Mouse (Mus musculus) left cerebral cortex, postnatal 36 days (tissue): ENCODE measurements around the gene Nt5c. TPM values are rescaled to one million over a fixed set of nuclear protein-coding genes. Genes with fewer than 3 reads are reported as not detected.
"Not testable (repeated sequence)": the region's sequence is repeated elsewhere in the genome, so short reads cannot be mapped to it uniquely, and the experiment has no call there.

ENCODE experiments used
- DNase-seq, 2 experiments: peaks; one replicate each; pipeline ENCODE4 v3.0.0; 2021 to 2022; ENCODE audit warnings: low spot score in 2 of 2, mixed read lengths in 1 of 2
- intact Hi-C: fragments of 180-260 bp; cut with DNase I; formaldehyde crosslinking; loops from one replicate; pipeline ENCODE4 v1.15.1; 2025
- total RNA-seq, 2 experiments: library from RNA; stranded (reverse); gene quantifications; 2 replicates each; pipeline ENCODE4 v1.2.3; 2021

The Nt5c gene
- total RNA-seq, 2 experiments from 2014 or later = 61.0 to 69.8 TPM

DNA sequence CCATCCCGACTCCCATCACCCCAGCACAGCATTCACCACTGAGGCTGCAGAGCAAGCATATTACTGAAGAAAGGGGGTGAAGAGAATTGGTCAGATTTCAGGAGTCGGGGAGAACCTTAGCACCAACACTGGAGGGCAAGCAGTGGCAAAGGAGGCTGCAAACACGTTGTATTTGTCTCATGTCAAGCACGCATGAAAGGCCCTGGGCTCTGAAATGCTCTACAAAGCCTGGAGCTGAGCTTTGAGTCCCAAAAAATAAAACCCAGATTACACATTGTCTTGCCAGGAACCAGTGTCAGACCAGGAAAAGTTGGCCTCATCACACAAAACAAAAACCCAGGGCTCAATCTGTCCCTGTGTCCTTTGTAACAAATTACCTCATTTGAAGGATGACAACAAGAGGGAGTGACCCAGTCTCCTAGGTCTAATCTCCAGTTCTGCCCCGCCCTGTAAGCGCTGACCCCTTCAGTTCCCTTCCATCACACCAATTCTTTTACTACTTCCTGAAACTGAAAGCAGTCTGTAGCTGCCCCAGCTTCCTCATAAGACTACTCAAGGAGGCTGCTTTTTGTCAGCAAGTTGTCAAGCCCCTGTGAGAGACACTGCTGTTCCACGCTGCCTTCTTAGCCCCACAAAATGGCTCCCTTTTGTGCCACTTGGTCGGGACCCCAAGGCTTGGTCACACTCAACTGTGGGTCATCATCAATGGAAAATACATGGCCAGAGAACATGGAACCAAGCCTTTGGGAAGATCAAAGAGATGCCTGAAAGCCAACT, 20.9 kb upstream of the Nt5c start:
- DNase-seq = no peak
- intact Hi-C loops = no loop called here

DNA sequence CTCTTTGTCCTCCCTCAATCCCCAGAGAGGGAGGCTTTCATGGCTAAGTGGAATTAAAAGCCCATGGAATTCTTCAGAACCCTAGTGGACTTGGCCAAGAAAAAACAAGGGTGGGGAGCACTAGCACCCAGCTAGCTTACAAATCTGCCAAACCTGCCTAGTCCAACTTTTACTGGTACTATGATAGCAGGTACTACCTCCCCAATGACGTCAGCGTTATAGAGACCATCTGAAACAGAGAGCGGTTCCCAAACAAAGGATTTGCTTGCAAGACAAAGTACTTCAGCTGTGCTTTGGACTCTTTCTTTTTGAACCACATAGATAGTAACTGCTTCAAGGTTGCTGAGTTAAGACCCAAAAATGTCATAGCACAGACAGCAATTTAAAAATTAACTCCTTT, 20.3 kb upstream of the Nt5c start:
- intact Hi-C loops = no loop called here
- DNase-seq = no peak

GRCm38 (mm10) chr11:115511121-115511520, 19.5 kb upstream of the Nt5c start:
- DNase-seq = no peak
- intact Hi-C loops = no loop called here

- intact Hi-C loops = no loop called here
- no peak for DNase-seq
These were observed 18.8 kb upstream of the Nt5c start for GRCm38 (mm10) chr11:115510507-115510888.

GRCm38 (mm10) chr11:115509773-115510506, 18.3 kb upstream of the Nt5c start:
- no peak for DNase-seq
- intact Hi-C loops = no loop called here

GRCm38 (mm10) chr11:115508061-115508460, 16.4 kb upstream of the Nt5c start:
- no peak for DNase-seq
- intact Hi-C loops = no loop called here

GRCm38 (mm10) chr11:115506586-115506985, 14.9 kb upstream of the Nt5c start:
- no peak for DNase-seq
- intact Hi-C loops = no loop called here

GRCm38 (mm10) chr11:115502636-115503035, 11.0 kb upstream of the Nt5c start:
- intact Hi-C loops = no loop called here
- DNase-seq = no peak

GRCm38 (mm10) chr11:115496559-115496958, 4.9 kb upstream of the Nt5c start:
- intact Hi-C loops, DNase-seq: not testable (repeated sequence)

DNA sequence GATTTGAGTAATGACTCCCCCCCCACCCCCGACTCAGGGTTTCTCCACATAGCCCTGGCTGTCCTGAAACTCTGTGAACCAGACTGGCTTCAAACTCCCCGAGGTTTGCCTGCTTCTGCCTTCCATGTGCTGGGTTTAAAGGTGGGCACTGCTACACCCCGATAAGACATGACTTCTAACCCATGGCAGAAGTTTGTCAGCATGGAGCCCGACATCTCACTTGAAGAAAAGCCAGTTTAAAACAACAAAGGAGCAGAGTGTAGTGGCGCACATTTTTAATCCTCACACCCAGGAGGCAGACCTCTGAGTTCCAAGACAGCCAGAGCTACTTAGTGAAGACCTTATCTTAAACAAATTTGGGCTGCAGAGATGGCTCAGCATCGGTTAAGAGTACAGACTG, 725 bp upstream of the Nt5c start:
- DNase-seq = no peak

GRCm38 (mm10) chr11:115490441-115491355, 964 bp downstream of the Nt5c start:
- intact Hi-C loops = loop anchor here (5.0 kb wide), 1 partner anchor 112 kb away; the partner anchor contains the start of genes Gga3 and Mrps7
- DNase-seq = no peak

More for the DNA sequence above, 725 bp upstream of the Nt5c start:
- intact Hi-C loops = loop anchor here (5.0 kb wide), 1 partner anchor 110 kb away; the partner anchor contains the start of genes Gga3 and Mrps7

GRCm38 (mm10) chr11:115488551-115489104, 3.0 kb downstream of the Nt5c start:
- no peak for DNase-seq
- intact Hi-C loops = loop anchor here (2.0 to 5.0 kb wide), 2 partner anchors 48 to 124 kb away; partner anchors contain the start of genes Mif4gd and Sumo2

GRCm38 (mm10) chr11:115485155-115485554, 6.5 kb downstream of the Nt5c start:
- intact Hi-C loops = loop anchor here (5.0 kb wide), 1 partner anchor 127 kb away; the partner anchor contains the start of gene Mif4gd
- no peak for DNase-seq

DNA sequence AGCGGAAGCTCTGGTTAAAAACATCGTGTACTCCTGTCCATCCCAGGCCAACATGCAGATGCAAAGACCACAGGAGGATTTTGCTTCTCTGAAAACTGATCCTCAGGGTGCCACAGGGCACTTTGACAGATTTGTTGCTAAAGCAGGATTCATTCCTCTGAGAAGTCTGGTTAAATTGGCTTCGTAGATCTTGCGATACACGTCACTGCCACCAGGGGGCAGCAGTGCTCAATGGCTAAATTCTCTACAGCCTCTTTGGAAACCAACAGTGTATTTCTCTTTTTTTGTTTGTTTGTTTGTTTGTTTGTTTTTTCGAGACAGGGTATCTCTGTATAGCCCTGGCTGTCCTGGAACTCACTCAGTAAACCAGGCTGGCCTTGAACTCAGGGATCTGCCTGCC, 7.9 kb downstream of the Nt5c start:
- peak; percentile 76 to 78 for DNase-seq
- intact Hi-C loops = no loop called here

DNA sequence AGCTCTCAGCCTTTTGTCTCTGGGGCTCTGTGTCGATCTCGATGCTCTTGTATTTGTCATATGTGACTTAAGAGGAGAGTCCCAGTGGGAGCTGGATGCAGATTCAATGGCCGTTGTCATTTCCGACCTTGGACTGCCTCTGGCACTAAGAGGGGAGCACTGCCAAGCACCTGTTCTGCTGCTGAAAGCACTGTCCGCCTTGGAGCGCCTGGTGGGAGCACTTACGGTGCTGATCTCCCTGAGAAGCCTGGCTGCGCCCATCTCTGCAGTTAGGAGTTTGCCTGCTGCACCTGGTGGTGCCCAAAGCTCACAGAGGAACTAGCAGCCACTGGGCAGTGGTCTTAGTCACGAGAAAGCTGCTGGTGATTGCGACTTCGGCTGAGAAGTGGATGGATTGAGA, 8.4 kb downstream of the Nt5c start:
- intact Hi-C loops = no loop called here
- DNase-seq = no peak

GRCm38 (mm10) chr11:115481553-115482259, 10.0 kb downstream of the Nt5c start:
- intact Hi-C loops = no loop called here
- peak; percentile 64 to 74 for DNase-seq

DNA sequence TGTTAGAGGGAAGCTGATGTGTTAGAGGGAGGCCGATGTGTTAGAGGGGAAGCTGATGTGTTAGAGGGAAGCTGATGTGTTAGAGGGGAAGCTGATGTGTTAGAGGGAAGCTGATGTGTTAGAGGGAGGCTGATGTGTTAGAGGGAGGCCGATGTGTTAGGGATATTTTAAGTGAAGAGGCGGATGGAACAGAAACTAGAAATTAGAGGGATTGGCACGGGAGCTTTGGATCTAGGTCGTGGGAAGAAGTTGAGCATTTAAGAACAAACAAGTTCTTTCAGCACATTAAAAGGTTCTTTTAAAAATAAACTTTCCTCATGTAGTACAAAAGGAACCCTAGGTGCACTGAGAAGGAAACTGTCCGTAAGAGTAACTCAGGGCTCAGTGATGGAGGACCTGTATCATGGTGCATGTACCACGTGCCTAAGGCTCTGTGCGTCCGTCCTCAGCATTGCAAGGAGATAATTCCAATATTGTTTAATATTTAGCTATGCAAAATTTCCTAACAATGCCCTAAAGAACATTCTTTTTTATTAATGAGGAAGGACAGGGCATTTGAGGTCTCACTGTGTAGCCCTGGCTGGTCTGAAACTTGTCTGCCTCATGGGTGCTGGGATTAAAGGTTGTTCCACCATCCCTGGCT, 13.2 kb downstream of the Nt5c start:
- intact Hi-C loops = no loop called here
- DNase-seq = no peak

DNA sequence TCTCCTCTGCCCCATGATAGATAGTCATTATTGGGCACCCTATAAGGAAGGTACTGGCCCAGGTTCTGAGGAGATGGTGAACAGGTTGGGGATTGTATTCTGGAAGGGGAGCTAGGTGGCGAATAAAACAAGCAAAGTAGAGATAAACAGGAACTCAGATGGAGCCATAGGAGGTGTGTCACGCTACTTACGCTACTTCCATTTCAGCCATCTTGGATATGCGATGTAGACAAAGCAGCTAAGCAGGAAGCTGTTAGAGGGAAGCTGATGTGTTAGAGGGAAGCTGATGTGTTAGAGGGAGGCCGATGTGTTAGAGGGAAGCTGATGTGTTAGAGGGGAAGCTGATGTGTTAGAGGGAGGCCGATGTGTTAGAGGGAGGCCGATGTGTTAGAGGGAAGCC, 14.3 kb downstream of the Nt5c start:
- intact Hi-C loops, DNase-seq: not testable (repeated sequence)
